Mouse (Mus musculus): ENCODE measurements around the gene Selenov.
A peak's percentile ranks its signal among the peaks of the same experiment; 100 is the strongest.

The Selenov gene

DNA sequence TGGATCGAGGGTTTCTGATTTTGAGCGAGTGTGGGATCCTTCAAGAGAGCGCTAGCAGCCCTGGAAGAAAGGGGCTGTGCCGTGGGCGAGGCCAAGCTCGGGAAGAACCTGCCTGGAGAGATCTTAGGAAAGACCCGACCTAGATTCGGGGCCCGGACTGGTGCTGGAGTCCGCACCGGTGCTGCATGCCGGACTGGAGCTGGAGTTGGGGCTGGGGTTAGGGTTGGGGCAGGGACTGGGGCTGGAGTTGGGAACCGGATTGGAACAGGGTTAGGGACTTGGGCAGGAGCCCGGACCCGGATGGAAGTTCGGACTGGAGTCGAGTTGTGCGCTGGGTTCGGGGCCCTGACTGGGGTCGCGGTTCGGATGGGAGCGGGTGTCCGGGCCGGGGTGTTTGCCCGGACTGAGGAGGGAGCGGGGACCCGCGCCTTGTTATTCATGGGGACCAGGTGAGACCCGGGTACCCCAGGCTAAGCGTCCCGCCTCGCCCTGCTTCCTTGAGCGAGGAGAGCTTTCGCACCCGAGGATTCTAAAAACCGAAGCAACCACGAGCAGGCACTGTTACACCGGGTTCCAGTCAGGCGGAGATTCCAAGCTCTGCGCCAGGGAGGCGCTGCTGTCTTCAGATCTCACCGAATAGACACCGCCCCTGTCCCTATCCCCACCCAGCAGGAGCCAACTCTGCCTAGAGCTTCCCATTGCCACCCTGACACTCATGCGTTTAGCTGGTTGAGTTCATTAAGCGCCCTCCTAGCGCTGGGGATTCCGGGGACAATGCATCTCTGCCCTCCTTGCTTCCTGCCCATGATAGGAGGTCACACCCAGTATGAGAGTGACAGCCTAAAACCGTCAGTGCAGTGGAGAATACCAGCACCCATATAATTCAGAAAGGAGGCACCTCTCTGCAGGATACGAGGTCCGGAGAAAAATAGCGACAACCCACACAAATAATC is at the start of gene Selenov:
Gene Selenov (minus strand): TSS at position 549 of the 953 bp plus-strand sequence.
- DNase-seq, result no peak

GRCm38 (mm10) chr7:28339213-28339917 is 48.4 kb upstream of the Selenov start:
- DNase-seq, result peak; percentile 64

DNA sequence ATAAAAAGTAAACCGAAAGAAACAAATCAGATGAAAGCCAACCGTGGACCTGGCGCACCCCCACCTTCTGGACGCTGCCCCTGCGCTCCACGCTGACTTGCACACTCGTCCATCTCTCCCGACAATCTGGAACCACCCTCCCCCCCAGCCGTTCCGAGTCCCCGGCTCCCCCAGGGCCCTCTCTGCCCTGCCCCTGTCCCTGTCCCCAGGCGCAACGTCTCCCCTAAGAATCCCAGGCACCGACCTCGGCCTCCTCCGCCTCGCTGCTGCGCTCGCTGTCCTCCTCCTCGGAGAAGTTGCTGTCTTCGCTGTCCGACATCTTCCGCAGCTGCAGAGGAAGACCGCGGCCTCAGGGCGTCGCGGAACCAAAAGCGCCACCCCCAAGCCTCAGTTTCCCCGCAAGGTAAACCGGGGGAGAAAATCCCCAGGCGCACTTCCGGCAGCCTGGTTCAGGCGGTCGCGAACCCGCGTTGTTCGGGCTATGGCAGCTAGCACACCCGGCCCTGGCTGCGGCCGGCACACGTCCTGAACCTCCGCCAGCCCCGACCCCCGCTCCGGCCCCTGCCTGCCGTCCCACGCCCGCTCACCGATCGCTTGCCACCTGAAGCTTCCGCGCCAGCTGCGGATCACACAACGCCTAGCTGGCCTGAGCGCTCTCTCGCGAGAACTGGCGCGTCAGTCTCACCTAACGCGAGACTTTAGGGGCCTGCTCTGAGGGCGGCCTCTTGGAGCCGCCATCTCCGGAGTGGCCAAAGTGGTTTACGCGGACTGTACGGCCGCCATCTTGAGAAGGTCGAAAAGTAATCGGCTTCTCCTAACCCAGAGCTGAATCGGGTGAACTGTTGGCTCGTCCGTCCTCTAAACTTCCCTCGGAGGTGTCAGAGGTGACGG is 47.4 kb upstream of the Selenov start, which contains the start of gene Supt5:
Gene Supt5 (minus strand): TSS at position 639 of the 891 bp plus-strand sequence.
- DNase-seq, result peak; percentile 98

- no peak for DNase-seq
Measured at GRCm38 (mm10) chr7:28335471-28335870, 44.5 kb upstream of the Selenov start.

DNA sequence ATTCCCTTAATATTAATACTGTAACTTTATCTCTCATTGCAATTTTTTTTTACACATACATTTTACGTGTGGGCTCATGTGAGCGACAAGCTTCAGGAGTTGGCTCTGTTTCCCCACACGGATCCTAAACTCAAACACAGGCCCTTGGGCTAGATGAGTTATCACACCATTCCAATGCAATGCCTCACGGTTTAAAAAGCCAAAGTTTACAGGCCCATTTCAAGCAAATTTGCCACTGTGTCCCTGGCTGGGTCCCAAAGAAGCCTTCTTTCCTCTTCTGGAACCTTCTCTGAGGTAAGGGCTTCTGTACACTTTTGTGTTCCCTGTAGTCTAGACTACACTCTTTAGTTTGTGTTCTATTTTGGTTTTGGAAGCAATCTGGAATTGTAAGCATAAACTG is 43.5 kb upstream of the Selenov start:
- no peak for DNase-seq

- no peak for DNase-seq
Measured at GRCm38 (mm10) chr7:28328260-28328659, 37.3 kb upstream of the Selenov start.

DNA sequence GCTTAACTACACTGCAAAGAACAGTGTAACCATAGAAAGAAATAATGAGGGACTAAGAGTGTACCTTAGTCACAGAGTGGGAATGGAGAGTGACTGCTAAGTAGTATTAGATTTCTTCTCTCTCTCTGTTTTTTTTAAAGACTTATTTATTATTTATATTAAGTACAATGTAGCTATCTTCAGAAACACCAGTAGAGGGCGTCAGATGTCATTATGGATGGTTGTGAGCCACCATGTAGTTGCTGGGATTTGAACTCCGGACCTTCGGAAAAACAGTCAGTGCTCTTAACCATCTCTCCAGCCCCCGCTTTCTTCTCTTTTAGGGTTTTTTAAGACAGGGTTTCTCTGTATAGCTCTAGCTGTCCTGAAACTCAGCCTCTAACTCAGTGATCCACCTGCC is 35.5 kb upstream of the Selenov start:
- DNase-seq, result no peak

DNA sequence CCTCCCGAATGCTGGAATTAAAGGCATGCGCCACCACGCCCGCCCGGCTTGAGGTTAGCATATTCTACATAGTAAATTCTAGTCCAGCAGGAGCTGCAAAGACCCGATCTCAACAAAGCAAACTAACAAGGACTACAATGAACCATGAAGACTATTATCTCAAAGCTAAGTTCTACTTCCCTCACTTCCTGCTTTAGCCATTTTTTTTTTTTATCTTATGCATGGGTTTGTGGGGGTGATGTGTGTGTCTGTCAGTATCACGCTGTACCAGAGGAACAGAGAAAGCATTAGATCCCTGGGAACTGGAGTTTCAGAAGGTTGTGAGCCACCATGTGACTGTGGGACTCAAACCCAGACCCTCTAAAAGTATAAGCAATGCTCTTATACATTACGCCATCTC is 34.3 kb upstream of the Selenov start:
- no peak for DNase-seq

DNA sequence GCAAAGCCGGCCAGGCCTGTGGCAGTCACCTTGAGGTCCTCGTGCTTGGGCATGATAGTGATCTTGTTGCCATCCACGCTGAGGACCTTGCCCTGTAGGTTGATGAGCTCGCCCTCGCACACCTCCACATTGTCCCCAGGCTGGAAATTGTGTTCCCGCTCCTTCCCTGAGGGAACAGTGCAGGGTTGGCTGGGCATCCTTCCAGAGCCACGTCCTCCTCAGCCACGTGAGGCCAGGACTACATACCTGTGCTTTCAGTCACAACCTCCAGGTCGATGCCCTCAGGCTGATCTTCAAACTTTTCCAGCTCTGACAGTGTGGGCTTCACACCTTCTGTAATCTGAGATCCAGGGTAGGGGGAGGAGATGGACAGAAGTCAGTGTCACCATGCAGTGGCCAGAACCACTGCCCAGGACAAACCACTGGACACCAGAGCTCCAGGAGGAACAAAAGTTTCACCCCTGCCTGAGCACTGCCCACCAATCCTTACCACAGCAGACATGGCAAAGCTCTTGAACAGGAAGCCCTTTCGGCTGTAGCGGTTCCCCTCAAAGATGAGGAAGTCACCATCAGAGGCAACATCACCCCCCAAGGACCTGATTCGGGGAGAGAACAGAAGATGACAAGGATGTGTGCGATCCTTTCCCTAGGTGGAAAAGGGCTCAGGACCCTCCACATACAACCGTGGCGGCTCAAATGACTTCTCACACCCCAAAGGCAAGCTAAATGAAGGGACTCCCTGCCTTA is 31.2 kb upstream of the Selenov start:
- no peak for DNase-seq

GRCm38 (mm10) chr7:28318714-28319113 is 27.7 kb upstream of the Selenov start:
- DNase-seq, result no peak

GRCm38 (mm10) chr7:28318036-28318435 is 27.1 kb upstream of the Selenov start:
- no peak for DNase-seq

GRCm38 (mm10) chr7:28311926-28312543 is 21.0 kb upstream of the Selenov start, which contains the start of gene Timm50:
Gene Timm50 (minus strand): TSS chr7:28312072.
- DNase-seq, result peak; percentile 96

DNA sequence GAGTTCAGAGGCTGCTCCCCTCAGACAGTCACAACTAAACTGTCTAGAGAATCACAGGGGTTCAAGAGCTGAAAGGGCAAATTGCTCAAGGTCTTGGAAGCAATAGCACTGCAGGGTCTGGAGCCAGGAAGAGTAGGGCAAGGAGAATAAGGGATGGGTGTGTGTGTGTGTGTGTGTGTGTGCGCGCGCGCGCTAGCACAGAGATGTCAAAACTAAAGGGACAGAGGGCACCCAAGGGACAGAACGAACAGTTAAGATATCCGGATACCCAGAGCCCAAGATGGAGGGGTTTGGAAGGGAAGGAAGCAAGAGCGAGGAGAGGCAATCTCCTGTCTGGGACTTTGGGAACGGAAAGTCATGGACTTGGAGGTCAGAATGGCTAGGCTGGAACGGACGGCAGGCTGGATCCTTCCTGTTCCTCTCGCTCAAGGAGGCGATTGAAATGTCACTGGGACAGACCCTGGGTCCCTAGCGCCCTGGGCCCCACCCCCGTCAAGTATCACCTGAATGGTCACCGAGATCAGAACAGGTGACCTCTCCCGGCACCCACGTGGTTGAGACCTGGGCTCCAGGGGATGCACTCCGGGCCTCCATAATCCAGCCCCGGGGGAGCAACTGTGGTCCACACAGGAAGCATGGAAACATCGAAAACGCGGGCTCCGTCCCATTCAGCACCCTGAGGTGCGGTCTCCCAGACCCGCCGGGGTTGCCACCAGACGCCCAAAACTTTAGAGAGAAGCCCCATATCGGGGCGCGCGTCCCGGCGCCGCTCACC is 20.4 kb upstream of the Selenov start:
- peak; percentile 40 for DNase-seq

DNA sequence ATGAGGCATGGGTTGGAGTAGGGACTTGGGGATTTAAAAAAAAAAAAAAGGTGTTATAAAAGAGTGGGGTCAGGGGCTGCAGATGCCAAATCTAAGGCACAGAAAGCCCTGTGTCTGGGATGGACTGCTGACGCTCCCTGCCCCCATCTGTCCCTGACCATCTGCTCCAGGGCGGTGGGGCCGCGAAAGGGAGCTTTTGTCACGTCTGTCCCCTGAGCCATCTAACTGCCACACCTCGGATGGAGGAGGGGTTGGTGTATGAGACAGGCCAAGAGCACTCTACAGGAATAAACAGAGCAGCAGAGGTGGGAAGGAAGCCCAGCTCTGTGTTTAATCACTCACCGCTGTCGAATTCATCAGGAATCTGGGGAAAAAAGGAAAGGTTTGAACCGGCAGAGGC is 18.8 kb upstream of the Selenov start:
- DNase-seq, result no peak

GRCm38 (mm10) chr7:28306216-28306615 is 15.2 kb upstream of the Selenov start:
- DNase-seq, result no peak

DNA sequence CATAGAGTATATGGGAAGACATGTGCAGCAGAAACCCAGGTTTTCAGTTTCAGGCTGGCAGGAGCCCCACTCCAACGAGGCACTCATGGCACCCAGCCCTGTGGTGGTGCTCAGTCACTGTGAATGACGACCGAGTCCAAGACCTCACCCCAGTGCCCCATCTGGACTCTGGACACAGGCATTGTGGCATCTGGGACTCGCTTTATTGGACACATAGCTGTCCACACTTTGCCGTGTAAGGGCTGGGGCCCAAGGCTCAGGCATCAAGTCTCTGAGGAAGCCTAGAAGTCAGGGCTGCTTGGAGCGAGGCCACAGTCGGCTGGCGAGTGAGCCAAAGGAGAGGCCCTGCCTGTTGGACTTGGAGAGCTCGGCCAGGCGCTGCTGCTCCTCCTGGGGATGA is 14.7 kb upstream of the Selenov start:
- no peak for DNase-seq

GRCm38 (mm10) chr7:28301616-28302433 is 10.8 kb upstream of the Selenov start, which contains the start of gene Dll3:
Gene Dll3 (minus strand): TSS chr7:28302238.
- DNase-seq, result peak; percentile 59

- DNase-seq, result peak; percentile 25
Measured at GRCm38 (mm10) chr7:28298837-28299625, 8.0 kb upstream of the Selenov start.

DNA sequence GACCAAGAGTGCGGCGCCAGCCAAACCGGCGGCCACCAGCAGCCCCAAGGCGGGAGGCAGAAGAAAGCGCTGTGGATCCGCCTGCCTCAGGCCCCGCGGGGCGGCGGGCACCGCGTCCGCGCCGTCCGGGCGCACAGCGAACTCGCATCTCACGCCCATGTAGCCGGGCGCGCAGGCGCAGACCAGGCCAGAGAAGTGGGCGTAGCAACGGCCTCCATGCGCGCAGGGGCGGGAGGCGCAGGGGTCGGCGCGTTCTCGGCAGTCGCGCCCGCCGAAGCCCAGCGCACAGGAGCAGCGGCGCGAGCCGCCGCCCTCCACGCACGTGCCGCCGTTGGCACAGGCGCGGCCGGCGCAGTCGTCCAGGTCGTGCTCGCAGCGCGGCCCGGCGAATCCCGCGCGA is 3.5 kb upstream of the Selenov start:
- DNase-seq, result peak; percentile 72
